Mouse (Mus musculus): ENCODE data around the gene 2810021J22Rik. TPM values are rescaled to one million over a fixed set of nuclear protein-coding genes. Genes with fewer than 3 reads are reported as not detected.
A peak's percentile ranks its signal among the peaks of the same experiment; 100 is the strongest.
"Not testable (repeated sequence)": the region's sequence is repeated elsewhere in the genome, so short reads cannot be mapped to it uniquely, and the experiment has no call there.

Gene 2810021J22Rik
- 1.3 TPM in 2 replicates for total RNA-seq (2014; rRNA removed)
- polyA plus RNA-seq (2012; rRNA removed): 1.8 and 2.6 TPM in 2 replicates

- H3K36me3 ChIP-seq (ENCODE audit: control insufficient read depth, insufficient read depth, low read length): no peaks in the 10 kb centered on the region
- DNase-seq (ENCODE audit: extremely low read depth, low read depth, low spot score): peak; percentile 80
- peak; percentile 34 for TF ChIP-seq CTCF (IDR thresholded peaks at IDR 0.05; ENCODE audit: low read depth, low read length)
- peak; percentile 43 for TF ChIP-seq POLR2A (IDR thresholded peaks at IDR 0.05; ENCODE audit: extremely low read depth, insufficient read depth, low read length)
- peak within 1 kb of the TSS; percentile 88 for H3K4me3 ChIP-seq (ENCODE audit: insufficient read depth, low read depth, low read length)
- H3K9ac ChIP-seq (ENCODE audit: low read depth, low read length): peak within 1 kb of the TSS; percentile 74
- H3K27ac ChIP-seq (replicated peaks; ENCODE audit: insufficient read depth, low read depth, low read length): peak within 1 kb of the TSS; percentile 25
- peaks cover 6% of the 10 kb centered on the region; the same call in 1 of the 2 replicates for H3K4me1 ChIP-seq (ENCODE audit: control insufficient read depth, insufficient read depth, low read length)
- WGBS: 4% methylated on average over 37 of the region's 37 CpGs
- H3K79me2 ChIP-seq (ENCODE audit: control insufficient read depth, insufficient read depth, low read length): no peaks in the 10 kb centered on the region
- H3K27me3 ChIP-seq (ENCODE audit: control insufficient read depth, insufficient read depth, low read length): no peaks in the 10 kb centered on the region
Measured at GRCm38 (mm10) chr11:58867039-58867953, at the start of gene 2810021J22Rik. Gene 2810021J22Rik, plus strand, starts transcription at chr11:58867216.

DNA sequence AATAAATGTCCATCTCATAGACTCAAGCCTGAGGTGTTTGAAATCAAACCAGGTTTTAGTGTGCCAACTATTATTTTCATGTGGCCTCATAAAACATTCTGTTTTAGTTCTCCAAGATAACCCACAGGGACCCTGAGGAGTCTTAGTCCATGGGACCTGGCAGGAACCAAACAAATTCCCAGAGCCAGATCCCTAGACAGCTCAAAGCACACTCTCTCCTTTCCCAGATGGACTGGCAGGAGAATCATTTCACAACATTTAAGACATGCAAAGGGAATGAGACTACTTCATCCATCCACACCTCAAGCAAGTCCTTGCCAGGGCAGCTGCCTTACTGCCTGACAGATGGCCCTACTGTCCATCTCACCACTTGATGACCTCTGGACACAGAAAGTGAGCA, 38.1 kb upstream of the 2810021J22Rik start, which contains the start of gene Olfr312:
Olfr312 (plus strand) TSS at position 301 of the 400 bp plus-strand sequence.
- not testable (repeated sequence) for H3K27ac ChIP-seq (replicated peaks; ENCODE audit: insufficient read depth, low read depth, low read length); DNase-seq (ENCODE audit: extremely low read depth, low read depth, low spot score); H3K79me2 ChIP-seq (ENCODE audit: control insufficient read depth, insufficient read depth, low read length); H3K4me1 ChIP-seq (ENCODE audit: control insufficient read depth, insufficient read depth, low read length); H3K27me3 ChIP-seq (ENCODE audit: control insufficient read depth, insufficient read depth, low read length); H3K36me3 ChIP-seq (ENCODE audit: control insufficient read depth, insufficient read depth, low read length); H3K4me3 ChIP-seq (ENCODE audit: insufficient read depth, low read depth, low read length); H3K9ac ChIP-seq (ENCODE audit: low read depth, low read length)

GRCm38 (mm10) chr11:58829764-58830163, 37.3 kb upstream of the 2810021J22Rik start:
- H3K79me2 ChIP-seq (ENCODE audit: control insufficient read depth, insufficient read depth, low read length): no peaks in the 10 kb centered on the region
- no peak overlapping the region for H3K4me3 ChIP-seq (ENCODE audit: insufficient read depth, low read depth, low read length)
- TF ChIP-seq POLR2A (IDR thresholded peaks at IDR 0.05; ENCODE audit: extremely low read depth, insufficient read depth, low read length) (no peak), CTCF (IDR thresholded peaks at IDR 0.05; ENCODE audit: low read depth, low read length) (no peak)
- WGBS: 70% methylated on average over 3 of the region's 3 CpGs
- no peak for DNase-seq (ENCODE audit: extremely low read depth, low read depth, low spot score)
- H3K4me1 ChIP-seq (ENCODE audit: control insufficient read depth, insufficient read depth, low read length): no peaks in the 10 kb centered on the region
- no peaks in the 10 kb centered on the region for H3K27me3 ChIP-seq (ENCODE audit: control insufficient read depth, insufficient read depth, low read length)
- H3K27ac ChIP-seq (replicated peaks; ENCODE audit: insufficient read depth, low read depth, low read length): no peak overlapping the region
- no peak overlapping the region for H3K9ac ChIP-seq (ENCODE audit: low read depth, low read length)
- H3K36me3 ChIP-seq (ENCODE audit: control insufficient read depth, insufficient read depth, low read length): no peaks in the 10 kb centered on the region

GRCm38 (mm10) chr11:58832541-58832940, 34.5 kb upstream of the 2810021J22Rik start:
- not testable (repeated sequence) for H3K79me2 ChIP-seq (ENCODE audit: control insufficient read depth, insufficient read depth, low read length); H3K27me3 ChIP-seq (ENCODE audit: control insufficient read depth, insufficient read depth, low read length); H3K27ac ChIP-seq (replicated peaks; ENCODE audit: insufficient read depth, low read depth, low read length); DNase-seq (ENCODE audit: extremely low read depth, low read depth, low spot score); H3K9ac ChIP-seq (ENCODE audit: low read depth, low read length); H3K36me3 ChIP-seq (ENCODE audit: control insufficient read depth, insufficient read depth, low read length); H3K4me1 ChIP-seq (ENCODE audit: control insufficient read depth, insufficient read depth, low read length); H3K4me3 ChIP-seq (ENCODE audit: insufficient read depth, low read depth, low read length)
- 47% methylated on average over 3 of the region's 3 CpGs for WGBS

GRCm38 (mm10) chr11:58838951-58839350, 28.1 kb upstream of the 2810021J22Rik start, which contains the start of gene Olfr311:
Gene Olfr311, plus strand, starts transcription at chr11:58839251.
- not testable (repeated sequence) for H3K27me3 ChIP-seq (ENCODE audit: control insufficient read depth, insufficient read depth, low read length); H3K79me2 ChIP-seq (ENCODE audit: control insufficient read depth, insufficient read depth, low read length); DNase-seq (ENCODE audit: extremely low read depth, low read depth, low spot score); H3K9ac ChIP-seq (ENCODE audit: low read depth, low read length); H3K4me1 ChIP-seq (ENCODE audit: control insufficient read depth, insufficient read depth, low read length); H3K4me3 ChIP-seq (ENCODE audit: insufficient read depth, low read depth, low read length); H3K27ac ChIP-seq (replicated peaks; ENCODE audit: insufficient read depth, low read depth, low read length); H3K36me3 ChIP-seq (ENCODE audit: control insufficient read depth, insufficient read depth, low read length)

DNA sequence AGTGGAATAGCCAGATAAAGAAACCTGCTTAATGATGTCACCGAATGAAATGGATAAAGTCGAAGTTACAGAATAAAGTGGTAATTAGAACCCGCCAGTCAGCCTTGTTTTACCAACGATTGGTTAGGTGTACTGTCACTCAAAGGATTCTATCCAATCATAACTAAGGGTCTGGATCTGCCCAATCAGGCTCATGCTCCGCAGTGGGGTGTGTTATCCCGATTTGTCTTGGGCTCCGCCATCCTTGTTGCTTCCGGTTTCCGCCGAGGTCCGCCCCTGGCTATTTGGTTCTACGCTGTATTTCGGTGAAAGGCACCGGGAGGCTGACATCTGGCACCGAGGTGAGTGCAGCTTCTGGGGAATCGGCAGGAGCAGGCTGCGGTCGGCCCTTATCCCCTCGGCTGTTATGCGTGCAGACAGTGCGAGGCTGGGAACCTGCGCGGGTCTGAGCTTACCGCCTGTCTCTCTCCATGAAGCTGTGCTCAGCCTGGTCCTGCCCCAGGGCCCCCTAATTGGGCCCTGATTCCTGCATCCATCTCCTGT, 20.0 kb upstream of the 2810021J22Rik start, which contains the start of gene Gm12258:
Gm12258 (plus strand) TSS at position 240 of the 543 bp plus-strand sequence.
- no peaks in the 10 kb centered on the region; the same call in 1 of the 2 replicates for H3K79me2 ChIP-seq (ENCODE audit: control insufficient read depth, insufficient read depth, low read length)
- under 1% methylated on average over 24 of the region's 24 CpGs for WGBS
- peak; percentile 97 for DNase-seq (ENCODE audit: extremely low read depth, low read depth, low spot score)
- peak within 1 kb of the TSS; percentile 52 for H3K27ac ChIP-seq (replicated peaks; ENCODE audit: insufficient read depth, low read depth, low read length)
- peak within 1 kb of the TSS; percentile 75 for H3K4me3 ChIP-seq (ENCODE audit: insufficient read depth, low read depth, low read length)
- peaks cover 2% of the 10 kb centered on the region; the same call in 1 of the 2 replicates for H3K4me1 ChIP-seq (ENCODE audit: control insufficient read depth, insufficient read depth, low read length)
- H3K36me3 ChIP-seq (ENCODE audit: control insufficient read depth, insufficient read depth, low read length): peaks cover 5% of the 10 kb centered on the region; the same call in 1 of the 2 replicates
- TF ChIP-seq POLR2A (IDR thresholded peaks at IDR 0.05; ENCODE audit: extremely low read depth, insufficient read depth, low read length) (peak; percentile 44; the same call in 1 of the 2 replicates), CTCF (IDR thresholded peaks at IDR 0.05; ENCODE audit: low read depth, low read length) (no peak)
- peak within 1 kb of the TSS; percentile 84 for H3K9ac ChIP-seq (ENCODE audit: low read depth, low read length)
- no peaks in the 10 kb centered on the region for H3K27me3 ChIP-seq (ENCODE audit: control insufficient read depth, insufficient read depth, low read length)

Measured in liver, adult 2 months (tissue).